Mouse (Mus musculus): ENCODE results near the gene Eif2a. TPM values are rescaled to one million over a fixed set of nuclear protein-coding genes. Genes with fewer than 3 reads are reported as not detected.
"Not testable (repeated sequence)": the region's sequence is repeated elsewhere in the genome, so short reads cannot be mapped to it uniquely, and the experiment has no call there.

Gene Eif2a
- polyA plus RNA-seq, 1 experiment from 2014 or later: 35.5 TPM

DNA sequence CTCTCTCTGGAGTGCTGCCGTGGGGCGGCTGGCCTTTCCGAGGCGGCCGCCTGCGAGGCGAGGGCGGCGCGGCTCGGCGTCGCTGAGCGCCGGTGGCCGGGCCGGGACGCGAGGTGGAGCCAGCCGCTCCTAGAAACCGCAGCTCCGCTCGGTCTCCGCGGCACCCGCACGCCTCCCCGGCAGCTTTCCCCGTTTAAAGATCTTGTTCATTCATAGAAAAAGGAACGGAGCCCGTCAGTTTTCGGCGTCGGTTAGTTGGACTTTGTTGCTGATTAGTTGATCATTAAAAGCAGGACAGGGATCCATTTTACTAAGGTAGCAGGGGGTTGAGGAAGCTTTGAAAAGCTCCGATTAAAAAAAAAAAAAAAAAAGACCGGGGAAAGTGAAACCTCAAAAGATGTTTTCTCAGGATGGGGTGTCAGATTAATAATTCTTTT lies 51.5 kb downstream of the Eif2a start:
- Histone ChIP-seq H3K9me3 (replicated peaks) (no peaks in the 10 kb centered on the region), H3K4me3 (replicated peaks) (peak overlapping the region; percentile 94), H3K27me3 (no peaks in the 10 kb centered on the region), H3K9ac (peak overlapping the region; percentile 99), H3K4me1 (replicated peaks) (peaks cover 40% of the 10 kb centered on the region), H3K4me2 (peak overlapping the region; percentile 60), H3K36me3 (peaks cover 17% of the 10 kb centered on the region), H3K27ac (peak overlapping the region; percentile 97)
- ATAC-seq (ENCODE audit: low read depth): peak; percentile 82
- DNase-seq: peak; percentile 48
- WGBS (ENCODE audit: insufficient replicate concordance): under 1% methylated on average over 36 of the region's 36 CpGs

DNA sequence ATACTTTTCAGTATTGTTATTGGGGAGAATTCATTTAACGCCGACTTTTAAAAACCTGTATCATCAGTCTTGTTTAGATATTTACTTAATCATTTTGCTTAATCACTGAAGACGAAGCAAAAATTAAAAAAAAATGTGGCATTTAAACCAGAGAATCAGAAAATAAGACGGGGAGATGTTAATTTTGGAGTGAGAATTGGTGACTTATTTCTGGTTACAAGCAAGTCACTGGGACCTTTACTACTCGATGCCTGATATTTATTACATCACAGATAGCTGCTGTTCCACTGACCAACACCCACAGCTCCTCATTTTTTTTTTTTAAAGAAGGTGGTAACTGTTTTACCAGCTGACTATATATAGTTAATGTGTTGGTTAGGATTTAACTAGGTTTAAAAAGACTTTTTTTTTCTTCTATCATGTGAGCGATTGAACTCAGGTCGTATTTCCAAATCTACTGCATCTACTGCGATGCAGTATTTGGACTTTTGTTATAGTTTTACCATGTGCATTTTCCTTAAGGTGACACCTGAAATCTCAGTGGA lies 52.0 kb downstream of the Eif2a start:
- Histone ChIP-seq H3K9me3 (replicated peaks) (no peaks in the 10 kb centered on the region), H3K27ac (no peak overlapping the region; the same call in 1 of the 2 replicates), H3K4me2 (peak overlapping the region; percentile 60), H3K4me3 (replicated peaks) (peak overlapping the region; percentile 94), H3K9ac (peak overlapping the region; percentile 99), H3K4me1 (replicated peaks) (peaks cover 45% of the 10 kb centered on the region), H3K36me3 (peaks cover 17% of the 10 kb centered on the region), H3K27me3 (no peaks in the 10 kb centered on the region)
- WGBS (ENCODE audit: insufficient replicate concordance): 22% methylated on average over 8 of the region's 8 CpGs
- DNase-seq (no peak), ATAC-seq (ENCODE audit: low read depth) (no peak)

DNA sequence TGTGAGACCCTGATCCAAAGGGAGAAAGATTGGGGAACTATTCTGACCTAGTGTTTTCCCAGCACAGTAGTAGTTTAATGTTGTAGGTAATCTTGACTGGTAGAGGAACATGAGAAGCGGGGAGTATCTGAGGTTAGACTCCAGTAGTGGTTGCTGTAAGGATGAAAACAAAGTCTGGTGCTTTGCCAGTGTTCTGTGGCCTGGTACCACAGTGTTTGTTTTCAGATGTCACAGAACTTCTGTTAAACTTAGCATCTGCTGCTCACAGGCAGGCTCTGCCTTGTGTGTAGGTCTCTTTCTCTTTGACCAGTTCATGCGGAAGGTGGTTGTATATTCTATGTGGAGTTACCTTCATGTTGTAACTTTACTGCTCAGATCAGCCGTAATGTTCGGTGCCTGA lies 55.9 kb downstream of the Eif2a start:
- H3K4me1 ChIP-seq (replicated peaks): peaks cover 51% of the 10 kb centered on the region
- DNase-seq (no peak), ATAC-seq (ENCODE audit: low read depth) (no peak)

DNA sequence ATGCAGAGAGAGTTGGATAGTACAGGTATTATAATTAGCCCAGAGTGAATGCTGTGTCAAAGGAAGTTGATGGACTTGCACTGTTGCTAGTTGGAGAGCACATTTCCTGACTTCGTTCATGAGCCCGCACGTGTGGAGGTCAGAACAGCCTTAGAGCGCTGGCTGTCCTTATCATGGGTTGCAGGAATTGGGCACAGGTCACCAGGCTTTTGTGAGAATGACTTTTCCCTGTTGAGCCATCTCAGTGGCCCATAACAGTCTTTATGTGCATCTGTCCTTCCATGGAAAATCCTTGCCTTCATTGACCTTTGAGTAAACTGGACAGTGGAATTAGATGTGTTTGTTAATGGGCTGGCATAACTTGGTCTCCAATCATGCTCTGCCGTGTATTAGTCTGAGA lies 56.7 kb downstream of the Eif2a start:
- H3K4me1 ChIP-seq (replicated peaks): peaks cover 51% of the 10 kb centered on the region
- 28% methylated on average over 5 of the region's 5 CpGs for WGBS (ENCODE audit: insufficient replicate concordance)
- peak overlapping the region; percentile 7 for H3K27ac ChIP-seq
- H3K36me3 ChIP-seq: peaks cover 35% of the 10 kb centered on the region
- peak; percentile 49; the same call in 1 of the 2 replicates for ATAC-seq (ENCODE audit: low read depth)
- no peaks in the 10 kb centered on the region for H3K9me3 ChIP-seq (replicated peaks)
- no peak for DNase-seq
- H3K9ac ChIP-seq: no peak overlapping the region
- no peak overlapping the region for H3K4me3 ChIP-seq (replicated peaks)
- H3K4me2 ChIP-seq: peak overlapping the region; percentile 1; the same call in 1 of the 2 replicates
- no peaks in the 10 kb centered on the region for H3K27me3 ChIP-seq

More for the DNA sequence above, 55.9 kb downstream of the Eif2a start:
- Histone ChIP-seq H3K27me3 (no peaks in the 10 kb centered on the region), H3K27ac (no peak overlapping the region), H3K4me3 (replicated peaks) (no peak overlapping the region), H3K36me3 (peaks cover 28% of the 10 kb centered on the region), H3K4me2 (no peak overlapping the region), H3K9me3 (replicated peaks) (no peaks in the 10 kb centered on the region), H3K9ac (no peak overlapping the region)
- 82% methylated on average over 4 of the region's 4 CpGs for WGBS (ENCODE audit: insufficient replicate concordance)

DNA sequence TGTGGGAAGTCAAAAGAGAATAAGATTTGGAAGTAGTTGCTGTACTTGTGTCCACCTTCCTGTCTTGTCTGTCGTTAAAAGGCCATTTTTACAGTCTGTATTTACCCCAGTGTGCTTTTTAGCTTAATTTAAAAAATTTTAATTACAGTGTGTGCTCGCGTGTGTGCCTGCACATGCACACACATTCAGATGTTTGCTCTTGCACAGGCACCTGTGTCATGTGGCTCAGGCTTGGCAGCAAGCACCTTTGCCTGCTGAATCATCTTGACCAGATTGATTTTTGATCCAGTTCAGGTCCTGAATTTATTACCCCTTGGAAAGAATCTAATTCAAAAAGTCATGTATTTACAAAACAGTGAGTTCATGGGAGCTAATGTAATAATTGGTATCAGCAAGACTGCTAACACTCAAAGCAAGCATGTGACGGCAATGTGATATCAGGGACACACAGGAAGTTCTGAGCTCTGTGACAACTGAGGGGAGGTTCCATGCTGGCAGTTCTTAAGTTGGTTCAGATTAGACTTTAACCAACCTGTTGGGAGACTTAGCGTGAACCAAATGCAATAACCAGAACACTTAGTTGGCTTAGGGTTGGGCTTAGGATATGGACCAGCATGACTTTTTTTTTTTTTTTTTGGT lies 57.3 kb downstream of the Eif2a start:
- peak; percentile 34 for DNase-seq
- H3K4me2 ChIP-seq: peak overlapping the region; percentile 1; the same call in 1 of the 2 replicates
- WGBS (ENCODE audit: insufficient replicate concordance): 49% methylated on average over 5 of the region's 5 CpGs
- no peak overlapping the region for H3K9ac ChIP-seq
- H3K4me1 ChIP-seq (replicated peaks): peaks cover 47% of the 10 kb centered on the region
- no peak overlapping the region for H3K4me3 ChIP-seq (replicated peaks)
- H3K27me3 ChIP-seq: no peaks in the 10 kb centered on the region
- ATAC-seq (ENCODE audit: low read depth): peak; percentile 82
- peak overlapping the region; percentile 7 for H3K27ac ChIP-seq
- no peaks in the 10 kb centered on the region for H3K9me3 ChIP-seq (replicated peaks)
- peaks cover 40% of the 10 kb centered on the region for H3K36me3 ChIP-seq

DNA sequence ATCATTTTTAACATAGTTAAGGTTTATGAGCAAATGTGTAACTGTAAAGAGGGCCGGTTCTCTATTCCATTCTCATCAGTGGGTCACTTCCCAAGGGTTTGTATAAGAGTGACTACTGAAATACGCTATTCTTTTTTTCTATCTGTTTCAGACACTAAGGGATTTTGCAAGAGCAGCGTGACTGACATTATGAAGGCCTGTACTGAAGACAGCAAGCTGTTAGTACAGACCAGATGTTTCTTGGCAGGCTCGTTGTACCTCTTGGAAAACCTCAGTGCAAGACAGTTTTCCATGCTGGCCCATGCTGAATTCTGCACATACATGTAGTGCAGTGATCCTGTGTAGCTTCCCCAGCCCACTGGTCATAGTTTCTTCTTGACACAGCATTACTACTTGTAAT lies 64.9 kb downstream of the Eif2a start:
- peaks cover 54% of the 10 kb centered on the region for H3K36me3 ChIP-seq
- not testable (repeated sequence) for H3K9ac ChIP-seq; H3K4me1 ChIP-seq (replicated peaks); ATAC-seq (ENCODE audit: low read depth); H3K4me3 ChIP-seq (replicated peaks); H3K4me2 ChIP-seq; DNase-seq; H3K27ac ChIP-seq; H3K27me3 ChIP-seq; H3K9me3 ChIP-seq (replicated peaks)
- 89% methylated on average over 4 of the region's 4 CpGs for WGBS (ENCODE audit: insufficient replicate concordance)

DNA sequence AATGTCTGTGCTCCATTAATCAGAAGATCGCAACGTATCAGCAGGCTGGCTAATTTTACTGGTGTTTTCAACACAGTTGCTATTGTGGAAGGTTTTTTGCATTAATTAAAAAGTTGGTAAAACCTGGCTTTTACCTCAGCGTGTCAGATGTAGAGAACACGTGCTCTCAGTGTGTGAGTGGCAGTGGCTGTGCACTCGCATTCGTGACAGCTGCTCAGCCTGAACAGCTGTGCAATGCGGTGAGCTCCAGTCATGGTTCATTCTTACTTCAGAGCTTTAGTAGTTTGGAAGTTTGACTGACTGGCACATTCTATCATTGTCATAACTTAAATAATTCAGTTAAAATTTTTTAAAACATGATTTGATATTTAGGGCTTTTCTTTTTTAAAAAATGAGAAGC lies 67.0 kb downstream of the Eif2a start:
- not testable (repeated sequence) for H3K9ac ChIP-seq; H3K27ac ChIP-seq; H3K9me3 ChIP-seq (replicated peaks); H3K4me2 ChIP-seq; H3K4me3 ChIP-seq (replicated peaks); H3K27me3 ChIP-seq; H3K4me1 ChIP-seq (replicated peaks); ATAC-seq (ENCODE audit: low read depth); DNase-seq
- peaks cover 36% of the 10 kb centered on the region for H3K36me3 ChIP-seq
- WGBS (ENCODE audit: insufficient replicate concordance): 91% methylated on average over 7 of the region's 7 CpGs

DNA sequence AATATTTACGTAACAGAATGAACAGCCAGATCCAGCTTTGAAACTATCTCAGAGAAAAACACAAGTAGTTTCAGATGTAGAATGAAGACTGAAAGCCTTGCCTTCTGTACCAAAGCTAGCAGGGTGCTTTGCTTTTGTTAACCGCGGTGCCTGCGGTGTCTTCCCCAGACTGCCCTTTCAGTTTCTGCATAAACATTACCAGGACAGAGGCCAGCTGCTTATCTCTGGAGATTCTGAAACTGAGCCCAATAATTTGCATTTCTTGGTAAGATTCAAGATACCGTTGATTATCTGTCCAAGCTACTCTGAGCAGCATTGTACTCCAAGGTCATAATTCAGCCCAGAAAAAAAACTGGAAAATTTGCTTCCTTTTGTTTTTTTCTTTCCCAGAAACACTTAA lies 68.0 kb downstream of the Eif2a start:
- no peaks in the 10 kb centered on the region for H3K4me1 ChIP-seq (replicated peaks)
- DNase-seq: no peak
- no peak overlapping the region for H3K4me3 ChIP-seq (replicated peaks)
- peaks cover 32% of the 10 kb centered on the region for H3K36me3 ChIP-seq
- 69% methylated on average over 5 of the region's 5 CpGs for WGBS (ENCODE audit: insufficient replicate concordance)
- H3K4me2 ChIP-seq: no peak overlapping the region
- no peak for ATAC-seq (ENCODE audit: low read depth)
- H3K9ac ChIP-seq: no peak overlapping the region
- no peaks in the 10 kb centered on the region for H3K9me3 ChIP-seq (replicated peaks)
- no peak overlapping the region for H3K27ac ChIP-seq
- H3K27me3 ChIP-seq: no peaks in the 10 kb centered on the region

Other genes starting within 250 kb of the Eif2a start
- 5.0 and 6.0 TPM in 2 replicates for gene Tsc22d2, start 111.1 kb upstream of the Eif2a start, polyA plus RNA-seq (2015; fragmentation: Nextera tagmentation; extraction: Ambion mirVana)
- gene Serp1, start 71 bp downstream of the Eif2a start, polyA plus RNA-seq (2015; fragmentation: Nextera tagmentation; extraction: Ambion mirVana): 101 and 125 TPM in 2 replicates
- gene Selenot, start 50.8 kb downstream of the Eif2a start, polyA plus RNA-seq (2015; fragmentation: Nextera tagmentation; extraction: Ambion mirVana): 14.8 and 15.6 TPM in 2 replicates
- gene Erich6, start 111.4 kb downstream of the Eif2a start, polyA plus RNA-seq (2015; fragmentation: Nextera tagmentation; extraction: Ambion mirVana): not detected in 2 replicates
- gene Siah2, start 166.6 kb downstream of the Eif2a start, polyA plus RNA-seq (2015; fragmentation: Nextera tagmentation; extraction: Ambion mirVana): 2.4 and 2.5 TPM in 2 replicates

All from liver, embryonic 13.5 days (tissue).